Mouse (Mus musculus): ENCODE measurements around the gene Ctss. TPM values are rescaled to one million over a fixed set of nuclear protein-coding genes. Genes with fewer than 3 reads are reported as not detected.

Gene Ctss
- polyA plus RNA-seq, 1 experiment, result 1.6 TPM

- TF ChIP-seq POLR2A (IDR thresholded peaks at IDR 0.05; ENCODE audit: control insufficient read depth, low read depth, low read length) (no peak), CTCF (IDR thresholded peaks at IDR 0.05; ENCODE audit: control insufficient read depth, insufficient read depth, insufficient replicate concordance, low read depth, low read length) (no peak)
- Histone ChIP-seq H3K36me3 (ENCODE audit: control insufficient read depth, insufficient read depth, low read length) (no peaks in the 10 kb centered on the region), H3K4me1 (ENCODE audit: control insufficient read depth, insufficient read depth, low read length) (no peaks in the 10 kb centered on the region), H3K27ac (ENCODE audit: control insufficient read depth, insufficient read depth, low read depth, low read length) (no peak overlapping the region), H3K4me3 (ENCODE audit: control insufficient read depth, low read depth, low read length) (no peak overlapping the region), H3K27me3 (ENCODE audit: control insufficient read depth, insufficient read depth, low read length) (no peaks in the 10 kb centered on the region)
These were observed 7.7 kb upstream of the Ctss start for GRCm38 (mm10) chr3:95518891-95519290.

GRCm38 (mm10) chr3:95519315-95519714 lies 7.3 kb upstream of the Ctss start:
- H3K36me3 ChIP-seq (ENCODE audit: control insufficient read depth, insufficient read depth, low read length), result no peaks in the 10 kb centered on the region
- H3K4me1 ChIP-seq (ENCODE audit: control insufficient read depth, insufficient read depth, low read length), result no peaks in the 10 kb centered on the region
- H3K27ac ChIP-seq (ENCODE audit: control insufficient read depth, insufficient read depth, low read depth, low read length), result no peak overlapping the region
- H3K4me3 ChIP-seq (ENCODE audit: control insufficient read depth, low read depth, low read length), result no peak overlapping the region
- no peak for TF ChIP-seq POLR2A (IDR thresholded peaks at IDR 0.05; ENCODE audit: control insufficient read depth, low read depth, low read length)
- TF ChIP-seq CTCF (IDR thresholded peaks at IDR 0.05; ENCODE audit: control insufficient read depth, insufficient read depth, insufficient replicate concordance, low read depth, low read length), result no peak
- H3K27me3 ChIP-seq (ENCODE audit: control insufficient read depth, insufficient read depth, low read length), result no peaks in the 10 kb centered on the region

- Histone ChIP-seq H3K36me3 (ENCODE audit: control insufficient read depth, insufficient read depth, low read length) (no peaks in the 10 kb centered on the region), H3K4me3 (ENCODE audit: control insufficient read depth, low read depth, low read length) (no peak overlapping the region), H3K4me1 (ENCODE audit: control insufficient read depth, insufficient read depth, low read length) (no peaks in the 10 kb centered on the region), H3K27ac (ENCODE audit: control insufficient read depth, insufficient read depth, low read depth, low read length) (no peak overlapping the region), H3K27me3 (ENCODE audit: control insufficient read depth, insufficient read depth, low read length) (no peaks in the 10 kb centered on the region)
- TF ChIP-seq POLR2A (IDR thresholded peaks at IDR 0.05; ENCODE audit: control insufficient read depth, low read depth, low read length), result no peak
- no peak for TF ChIP-seq CTCF (IDR thresholded peaks at IDR 0.05; ENCODE audit: control insufficient read depth, insufficient read depth, insufficient replicate concordance, low read depth, low read length)
These were observed 6.5 kb upstream of the Ctss start for GRCm38 (mm10) chr3:95520100-95520499.

- Histone ChIP-seq H3K27ac (ENCODE audit: control insufficient read depth, insufficient read depth, low read depth, low read length) (no peak overlapping the region), H3K4me1 (ENCODE audit: control insufficient read depth, insufficient read depth, low read length) (no peaks in the 10 kb centered on the region), H3K27me3 (ENCODE audit: control insufficient read depth, insufficient read depth, low read length) (no peaks in the 10 kb centered on the region), H3K36me3 (ENCODE audit: control insufficient read depth, insufficient read depth, low read length) (no peaks in the 10 kb centered on the region), H3K4me3 (ENCODE audit: control insufficient read depth, low read depth, low read length) (no peak overlapping the region)
- no peak for TF ChIP-seq POLR2A (IDR thresholded peaks at IDR 0.05; ENCODE audit: control insufficient read depth, low read depth, low read length)
- no peak for TF ChIP-seq CTCF (IDR thresholded peaks at IDR 0.05; ENCODE audit: control insufficient read depth, insufficient read depth, insufficient replicate concordance, low read depth, low read length)
These were observed 5.4 kb upstream of the Ctss start for GRCm38 (mm10) chr3:95521168-95521567.

- H3K4me1 ChIP-seq (ENCODE audit: control insufficient read depth, insufficient read depth, low read length), result no peaks in the 10 kb centered on the region
- H3K36me3 ChIP-seq (ENCODE audit: control insufficient read depth, insufficient read depth, low read length), result no peaks in the 10 kb centered on the region
- no peak overlapping the region for H3K4me3 ChIP-seq (ENCODE audit: control insufficient read depth, low read depth, low read length)
- no peak overlapping the region for H3K27ac ChIP-seq (ENCODE audit: control insufficient read depth, insufficient read depth, low read depth, low read length)
- no peak for TF ChIP-seq POLR2A (IDR thresholded peaks at IDR 0.05; ENCODE audit: control insufficient read depth, low read depth, low read length)
- TF ChIP-seq CTCF (IDR thresholded peaks at IDR 0.05; ENCODE audit: control insufficient read depth, insufficient read depth, insufficient replicate concordance, low read depth, low read length), result no peak
- H3K27me3 ChIP-seq (ENCODE audit: control insufficient read depth, insufficient read depth, low read length), result no peaks in the 10 kb centered on the region
These were observed 2.9 kb upstream of the Ctss start for GRCm38 (mm10) chr3:95523662-95524061.

- Histone ChIP-seq H3K36me3 (ENCODE audit: control insufficient read depth, insufficient read depth, low read length) (no peaks in the 10 kb centered on the region), H3K4me1 (ENCODE audit: control insufficient read depth, insufficient read depth, low read length) (no peaks in the 10 kb centered on the region), H3K4me3 (ENCODE audit: control insufficient read depth, low read depth, low read length) (no peak overlapping the region), H3K27ac (ENCODE audit: control insufficient read depth, insufficient read depth, low read depth, low read length) (no peak overlapping the region), H3K27me3 (ENCODE audit: control insufficient read depth, insufficient read depth, low read length) (no peaks in the 10 kb centered on the region)
- no peak for TF ChIP-seq POLR2A (IDR thresholded peaks at IDR 0.05; ENCODE audit: control insufficient read depth, low read depth, low read length)
- TF ChIP-seq CTCF (IDR thresholded peaks at IDR 0.05; ENCODE audit: control insufficient read depth, insufficient read depth, insufficient replicate concordance, low read depth, low read length), result no peak
These were observed 1.9 kb upstream of the Ctss start for GRCm38 (mm10) chr3:95524673-95525072.

GRCm38 (mm10) chr3:95526111-95526510 lies 475 bp upstream of the Ctss start:
- Histone ChIP-seq H3K27ac (ENCODE audit: control insufficient read depth, insufficient read depth, low read depth, low read length) (no peak overlapping the region), H3K4me1 (ENCODE audit: control insufficient read depth, insufficient read depth, low read length) (no peaks in the 10 kb centered on the region), H3K36me3 (ENCODE audit: control insufficient read depth, insufficient read depth, low read length) (no peaks in the 10 kb centered on the region), H3K4me3 (ENCODE audit: control insufficient read depth, low read depth, low read length) (no peak overlapping the region), H3K27me3 (ENCODE audit: control insufficient read depth, insufficient read depth, low read length) (no peaks in the 10 kb centered on the region)
- TF ChIP-seq POLR2A (IDR thresholded peaks at IDR 0.05; ENCODE audit: control insufficient read depth, low read depth, low read length) (no peak), CTCF (IDR thresholded peaks at IDR 0.05; ENCODE audit: control insufficient read depth, insufficient read depth, insufficient replicate concordance, low read depth, low read length) (no peak)

GRCm38 (mm10) chr3:95529814-95530213 lies 3.2 kb downstream of the Ctss start:
- no peaks in the 10 kb centered on the region for H3K36me3 ChIP-seq (ENCODE audit: control insufficient read depth, insufficient read depth, low read length)
- H3K4me1 ChIP-seq (ENCODE audit: control insufficient read depth, insufficient read depth, low read length), result no peaks in the 10 kb centered on the region
- no peaks in the 10 kb centered on the region for H3K27me3 ChIP-seq (ENCODE audit: control insufficient read depth, insufficient read depth, low read length)
- TF ChIP-seq POLR2A (IDR thresholded peaks at IDR 0.05; ENCODE audit: control insufficient read depth, low read depth, low read length), result no peak
- no peak for TF ChIP-seq CTCF (IDR thresholded peaks at IDR 0.05; ENCODE audit: control insufficient read depth, insufficient read depth, insufficient replicate concordance, low read depth, low read length)
- H3K27ac ChIP-seq (ENCODE audit: control insufficient read depth, insufficient read depth, low read depth, low read length), result no peak overlapping the region
- H3K4me3 ChIP-seq (ENCODE audit: control insufficient read depth, low read depth, low read length), result no peak overlapping the region
